Mouse (Mus musculus) urinary bladder, adult 18-20 months (tissue): Measurements from ENCODE around the gene Tmem178b.

Experiments
- DNase-seq, 2 experiments: peaks; one replicate each; pipeline ENCODE4 v3.0.0; 2022; ENCODE audit warnings: low spot score in 2 of 2, mixed read lengths in 2 of 2

The Tmem178b gene

DNA sequence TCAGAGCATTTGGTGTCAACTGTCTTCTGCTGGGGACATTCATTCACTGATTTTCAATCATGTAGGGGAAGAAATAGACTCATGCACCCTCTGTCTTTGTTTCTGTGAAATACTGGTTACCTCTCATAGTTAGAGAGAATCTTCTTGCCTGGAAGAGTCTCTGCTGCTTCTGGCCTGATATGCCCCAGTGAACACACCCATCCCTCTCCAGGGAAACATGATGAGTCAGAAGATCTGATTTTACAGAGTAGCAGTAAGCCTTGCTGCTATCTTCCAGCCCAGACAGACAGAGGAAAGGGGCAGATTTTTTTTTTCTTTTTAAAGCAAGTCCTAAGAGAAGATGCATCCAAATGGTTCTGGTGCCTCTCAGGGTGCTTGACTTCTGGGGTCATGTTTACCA lies 376.9 kb downstream of the Tmem178b start:
- no peak for DNase-seq

DNA sequence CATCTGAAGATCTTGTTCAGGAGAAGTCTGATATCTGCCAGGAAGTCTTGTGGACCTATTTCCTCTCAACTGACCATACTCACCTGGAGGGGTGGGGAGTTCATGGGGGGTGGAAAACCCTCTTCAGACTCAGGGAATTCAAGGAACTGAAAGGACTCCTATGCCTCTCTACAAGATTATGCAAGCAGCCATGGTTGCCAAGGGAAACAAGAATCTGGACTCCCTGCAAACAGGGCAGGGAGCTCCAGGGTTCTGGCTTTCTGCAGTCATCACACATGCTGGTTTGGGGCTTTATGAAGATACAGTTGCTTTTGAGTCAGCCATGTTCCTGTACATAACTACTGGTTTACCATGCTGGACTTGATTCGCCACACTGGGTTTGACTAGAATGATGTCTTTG lies 390.6 kb downstream of the Tmem178b start:
- no peak for DNase-seq

DNA sequence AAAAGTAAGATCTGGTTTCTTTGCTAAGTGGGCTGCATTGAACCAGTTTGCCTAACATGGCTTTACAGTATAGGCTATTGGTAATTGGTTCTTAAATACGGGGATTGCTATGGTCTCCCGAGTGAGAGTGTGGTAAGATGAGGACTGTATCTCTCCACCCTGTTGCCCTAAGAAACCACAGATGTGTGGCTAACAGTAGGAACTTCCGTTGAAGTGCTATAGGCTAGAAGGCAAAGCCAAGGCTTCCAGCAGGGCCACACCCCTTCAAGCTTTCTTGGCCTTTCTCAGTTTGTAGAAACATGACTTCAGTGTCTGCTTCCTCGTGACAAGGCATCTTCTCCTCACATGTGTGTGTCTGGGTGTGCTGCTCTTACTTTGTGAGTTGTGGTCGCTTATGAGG lies 427.6 kb downstream of the Tmem178b start:
- no peak for DNase-seq

DNA sequence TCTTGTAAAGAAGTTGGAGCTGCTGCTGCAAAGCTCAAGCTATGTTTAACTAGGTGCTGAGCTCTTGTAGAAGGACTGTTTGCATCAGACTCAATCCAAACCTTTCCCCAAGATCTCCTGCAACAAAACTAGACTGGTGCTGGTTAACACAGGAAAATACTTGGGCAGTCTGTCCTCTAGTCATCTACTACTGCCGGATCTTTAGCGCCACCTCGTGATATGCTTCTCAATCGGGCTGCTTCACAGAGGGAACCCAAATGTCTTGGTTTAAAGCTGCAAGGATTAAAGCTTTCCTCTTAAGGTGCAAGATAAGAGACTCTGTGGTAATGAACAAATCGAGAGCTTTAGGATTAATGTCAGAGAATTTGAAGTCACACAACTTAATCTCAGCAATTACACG lies 430.3 kb downstream of the Tmem178b start:
- DNase-seq, result no peak
